Mouse (Mus musculus): ENCODE results near the gene Notum.

Notum gene

DNA sequence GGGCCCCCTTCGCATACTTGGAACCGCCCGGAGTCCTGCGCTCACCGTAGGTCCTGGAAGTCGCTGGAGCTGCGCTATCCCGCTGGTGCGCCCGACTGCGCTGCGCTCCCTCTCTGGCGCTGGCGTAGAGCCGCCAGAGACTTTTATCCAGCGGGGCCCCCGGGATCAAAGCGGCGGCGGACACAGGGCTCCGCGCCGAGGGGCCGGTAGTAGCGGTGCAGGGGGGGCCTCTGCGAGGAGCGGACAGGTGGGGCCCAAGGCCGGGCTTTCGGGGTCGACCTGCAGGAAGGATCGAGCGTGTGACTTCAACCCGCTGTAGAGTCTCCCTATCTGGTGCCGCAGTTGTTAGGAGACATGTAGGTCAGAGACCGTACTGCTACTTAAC lies at the start of gene Notum:
Notum (minus strand) TSS at position 100 of the 385 bp plus-strand sequence.
- no peak for DNase-seq (ENCODE audit: extremely low read depth, insufficient read length, low spot score)

DNA sequence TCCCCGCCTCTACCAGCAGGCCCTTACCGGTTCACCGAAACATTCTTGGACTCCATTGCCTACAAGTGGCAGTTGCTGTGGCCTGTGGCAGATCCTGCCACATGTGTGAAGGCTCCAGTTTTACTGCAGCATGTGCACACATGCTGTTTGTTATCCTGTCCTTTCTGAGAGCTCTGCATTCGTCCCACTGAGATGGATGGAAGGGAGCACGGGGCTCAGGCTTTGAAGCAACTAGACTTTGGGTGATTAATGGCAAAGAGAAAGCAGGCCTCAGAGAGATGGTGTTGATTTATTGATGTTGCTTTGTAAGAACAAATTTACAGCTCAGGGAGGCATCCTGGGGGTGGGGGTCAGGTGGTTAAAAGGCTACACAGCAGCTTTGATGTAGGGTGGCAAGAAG lies 49.7 kb upstream of the Notum start:
- no peak for DNase-seq (ENCODE audit: extremely low read depth, insufficient read length, low spot score)

DNA sequence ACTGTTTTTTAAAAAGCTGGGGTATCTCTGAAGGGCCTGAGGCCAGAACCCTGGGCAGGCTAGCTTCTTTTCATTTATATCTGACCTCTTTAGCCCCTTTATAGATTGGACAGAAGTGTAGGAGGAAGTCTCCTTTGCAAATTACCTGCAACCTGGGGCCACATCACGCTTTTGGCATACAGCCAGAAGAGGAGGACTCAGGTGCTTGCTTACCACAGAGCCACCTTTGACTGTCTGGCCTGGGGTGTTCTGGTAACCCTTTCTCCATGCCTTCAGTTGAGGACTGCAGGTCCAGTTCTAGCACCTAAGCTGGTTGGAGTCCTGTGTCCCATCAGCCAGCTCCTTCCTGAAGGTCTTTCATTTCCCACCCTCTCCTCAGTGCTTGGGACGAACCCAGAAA lies 48.6 kb upstream of the Notum start:
- no peak for DNase-seq (ENCODE audit: extremely low read depth, insufficient read length, low spot score)

DNA sequence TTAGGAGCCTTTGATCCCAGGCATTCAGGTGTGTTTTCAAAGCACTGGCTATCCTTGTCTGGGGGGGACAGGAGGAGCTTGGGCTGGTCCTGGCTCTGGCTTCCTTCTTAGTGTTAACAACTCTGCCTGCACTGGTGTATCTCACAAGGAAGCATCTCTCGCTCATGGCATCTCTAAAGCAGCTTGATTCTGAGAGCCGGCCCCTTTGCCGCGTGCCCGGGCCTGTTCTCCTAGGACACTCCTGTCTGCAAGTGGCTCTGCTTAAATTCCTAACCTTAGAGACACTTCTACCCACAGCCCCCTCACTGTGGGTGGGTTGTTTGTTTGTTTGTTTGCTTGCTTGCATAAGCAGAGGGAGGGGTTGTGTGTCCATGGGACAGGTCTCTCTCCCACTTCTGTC lies 47.0 kb upstream of the Notum start:
- DNase-seq (ENCODE audit: extremely low read depth, insufficient read length, low spot score): no peak

DNA sequence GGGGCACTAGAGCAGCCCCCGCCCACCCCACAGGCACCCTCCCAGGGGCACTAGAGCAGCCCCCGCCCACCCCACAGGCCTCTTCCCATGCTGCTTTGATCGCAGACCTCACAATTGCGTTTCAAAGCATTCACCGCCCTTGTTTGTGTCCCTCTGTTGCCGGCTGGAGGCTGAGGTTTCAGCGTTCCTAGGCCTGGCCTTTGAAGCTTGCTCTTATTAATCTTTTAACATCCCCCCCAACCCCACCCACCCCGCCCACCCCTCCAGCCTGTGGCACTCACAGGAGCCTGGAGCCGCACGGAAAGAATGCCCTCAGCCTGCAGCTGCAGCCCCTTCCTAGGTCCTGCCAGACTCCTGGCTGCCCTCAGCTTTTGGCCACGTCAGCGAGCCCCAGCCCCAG lies 46.2 kb upstream of the Notum start:
- no peak for DNase-seq (ENCODE audit: extremely low read depth, insufficient read length, low spot score)

DNA sequence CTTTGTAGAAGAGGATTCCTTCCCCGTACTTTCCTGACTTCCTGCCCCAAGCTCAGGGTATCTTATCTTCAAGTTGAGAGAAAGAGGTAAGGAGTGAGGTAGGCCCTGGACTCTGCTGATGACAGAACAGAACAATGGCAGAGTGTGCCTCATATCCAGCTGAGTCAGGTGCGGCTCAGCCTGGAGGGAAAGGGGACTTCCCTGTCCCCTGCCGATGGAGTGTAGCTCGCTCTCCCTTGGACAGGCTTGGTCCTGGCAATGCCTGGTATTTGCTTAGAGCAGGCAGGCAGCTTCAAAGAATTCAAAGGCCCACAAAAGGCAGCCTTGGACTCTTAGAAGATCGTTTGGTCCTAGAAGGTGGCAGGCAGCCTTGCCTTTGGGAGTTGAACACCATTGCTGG lies 45.1 kb upstream of the Notum start:
- DNase-seq (ENCODE audit: extremely low read depth, insufficient read length, low spot score): no peak

DNA sequence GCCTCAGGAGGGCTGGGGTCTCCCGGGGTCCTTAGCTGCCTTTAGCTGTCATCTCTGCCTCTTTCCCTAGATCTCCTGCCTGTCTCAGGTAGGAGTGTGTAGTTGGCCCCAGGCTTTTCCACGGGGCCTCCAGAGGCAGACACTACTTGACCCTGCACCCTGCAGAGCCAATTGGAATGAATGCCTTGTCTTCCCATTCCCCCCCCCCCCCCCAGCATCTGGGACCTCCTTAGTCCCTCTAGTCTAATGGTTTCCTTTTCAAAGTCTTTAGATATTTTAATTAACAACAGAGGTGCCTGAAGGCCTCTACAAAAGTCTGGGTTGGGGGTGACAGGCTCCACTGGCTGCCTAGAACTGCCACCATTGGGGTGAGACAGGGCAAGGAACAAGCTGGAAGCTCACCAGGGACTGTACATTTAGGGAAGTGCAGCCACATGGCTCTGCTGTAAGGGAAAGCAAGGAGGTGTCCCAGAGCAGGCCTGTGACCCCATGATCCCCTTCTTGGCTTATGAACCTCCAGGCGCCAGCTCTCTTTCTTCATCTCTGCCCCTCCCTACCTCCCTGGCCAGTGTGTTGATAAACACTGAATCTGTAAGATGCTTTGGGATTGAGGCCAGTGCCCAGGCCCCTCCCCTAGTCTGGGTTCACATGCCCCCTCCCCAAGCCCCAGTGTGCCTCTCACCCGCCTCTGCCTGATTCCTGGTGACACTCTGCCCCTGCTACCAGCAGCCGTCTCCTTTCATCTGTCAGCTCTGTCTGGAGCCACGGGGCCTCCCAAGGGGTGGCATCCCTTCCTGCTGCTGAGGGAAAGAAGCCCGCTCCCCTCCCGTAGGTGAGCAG lies 43.7 kb upstream of the Notum start:
- no peak for DNase-seq (ENCODE audit: extremely low read depth, insufficient read length, low spot score)

DNA sequence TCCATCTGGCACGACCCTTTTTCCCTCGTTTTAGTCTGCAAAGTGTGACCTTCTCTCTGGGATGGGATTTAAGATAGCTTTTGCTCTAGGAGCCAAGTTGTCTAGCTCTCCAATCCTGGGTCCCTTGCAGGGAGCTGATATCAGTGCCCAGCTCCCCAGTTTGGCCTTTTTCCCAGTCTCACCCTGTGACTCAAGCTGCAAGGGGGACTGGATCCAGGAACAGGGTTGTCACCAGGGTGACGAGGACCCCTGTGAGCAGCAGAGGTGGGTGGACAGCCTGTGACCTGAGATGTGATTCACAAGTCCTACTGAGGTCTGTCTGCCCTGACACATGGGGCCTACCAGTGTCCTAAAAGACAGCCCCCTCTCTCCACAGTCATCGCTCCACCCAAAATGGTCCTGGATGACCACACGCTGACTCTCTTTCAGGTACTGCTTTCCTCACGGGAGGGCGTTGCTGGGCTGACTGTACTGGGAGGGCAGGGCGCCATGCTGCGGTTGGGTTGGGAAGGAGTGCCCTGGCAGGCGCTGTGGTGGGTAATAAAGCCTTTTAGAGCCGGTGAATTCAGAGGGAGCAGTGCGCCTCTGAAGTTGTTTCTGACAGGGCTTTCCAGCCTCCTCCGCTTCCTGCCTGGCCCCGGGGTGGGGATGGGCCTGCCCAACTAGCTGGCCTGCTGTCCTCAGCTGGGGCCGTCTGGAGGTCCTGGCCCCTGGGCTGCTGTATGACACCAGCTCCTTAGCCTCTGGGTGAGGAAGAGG lies 42.9 kb upstream of the Notum start:
- DNase-seq (ENCODE audit: extremely low read depth, insufficient read length, low spot score): peak; percentile 92

DNA sequence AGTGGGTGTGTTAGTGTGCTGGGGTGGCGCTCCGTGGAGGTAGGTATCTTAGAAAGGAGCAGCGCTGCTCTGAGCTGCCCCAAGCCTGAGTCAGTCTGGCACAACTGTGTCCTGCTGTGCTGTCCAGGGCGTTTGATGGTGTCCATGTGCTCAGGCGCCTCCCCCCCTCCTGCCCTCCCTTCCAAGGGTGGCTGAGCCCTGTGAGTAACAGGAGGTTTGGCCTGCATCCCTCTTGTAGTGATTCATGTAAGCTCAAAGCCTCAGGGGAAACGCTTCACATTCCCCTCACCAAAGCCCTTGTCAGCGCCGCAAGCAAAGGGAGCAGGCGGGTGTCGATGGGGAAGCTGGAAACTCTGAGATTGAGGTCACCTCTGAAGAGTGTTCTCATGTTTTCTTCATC lies 36.8 kb upstream of the Notum start:
- peak; percentile 94 for DNase-seq (ENCODE audit: extremely low read depth, insufficient read length, low spot score)

DNA sequence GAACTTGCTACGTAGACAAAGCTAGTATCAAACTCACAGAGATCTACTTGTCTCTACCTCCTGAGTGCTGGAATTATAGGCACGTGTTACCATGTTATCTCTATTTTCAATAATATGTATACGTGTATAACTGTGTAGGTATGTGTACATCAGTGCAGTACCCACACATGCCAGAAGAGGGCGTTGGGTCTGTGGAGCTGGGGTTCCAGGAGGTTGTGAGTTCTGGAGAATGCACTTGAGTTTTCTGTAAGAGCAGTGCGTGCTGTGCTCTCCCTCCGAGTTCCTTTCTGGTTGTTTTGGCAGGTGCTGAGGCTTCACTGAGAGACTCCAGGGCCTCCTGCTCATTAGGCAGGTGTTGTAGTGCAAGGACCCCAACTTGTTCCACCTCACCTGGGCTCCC lies 35.6 kb upstream of the Notum start:
- no peak for DNase-seq (ENCODE audit: extremely low read depth, insufficient read length, low spot score)

DNA sequence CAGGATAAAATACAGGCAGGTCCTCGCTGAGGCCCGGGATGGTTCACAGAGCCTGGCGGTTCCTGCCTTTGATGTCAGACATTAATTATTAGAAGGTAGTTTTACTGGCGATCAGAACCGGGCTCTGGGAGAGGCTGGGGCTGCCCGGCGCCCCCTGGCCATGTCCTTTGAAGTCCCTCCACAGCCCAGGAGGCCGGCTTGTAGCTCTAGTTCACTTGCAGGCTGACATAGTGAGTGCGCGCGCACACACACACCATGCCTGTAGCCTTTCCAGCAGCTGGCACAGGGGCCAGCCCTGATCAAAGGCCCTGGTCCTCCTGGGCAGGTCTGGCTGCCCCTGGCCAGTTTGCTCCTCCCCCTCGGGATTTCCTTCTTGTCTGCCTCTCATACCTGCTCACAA lies 34.7 kb upstream of the Notum start:
- DNase-seq (ENCODE audit: extremely low read depth, insufficient read length, low spot score): no peak

DNA sequence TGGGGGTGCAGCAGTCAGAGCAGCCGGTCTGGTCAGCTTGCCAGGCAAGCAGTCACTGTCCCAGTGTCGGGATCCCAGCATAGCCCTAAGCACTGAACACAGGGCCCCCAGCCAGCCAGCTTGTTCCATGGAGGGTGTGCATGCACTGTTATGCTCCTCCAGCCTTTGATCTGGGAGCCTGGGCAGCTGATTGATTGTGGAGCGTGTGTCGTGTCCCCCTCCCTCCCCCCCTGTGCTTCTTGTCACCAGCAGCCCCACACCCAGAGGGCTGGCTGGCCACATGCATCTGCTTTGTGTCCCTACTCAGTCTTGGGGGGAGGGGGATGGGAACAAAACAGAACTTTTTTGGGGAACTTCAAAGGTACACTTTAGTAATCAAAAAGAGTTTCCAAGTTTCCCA lies 34.2 kb upstream of the Notum start:
- no peak for DNase-seq (ENCODE audit: extremely low read depth, insufficient read length, low spot score)

DNA sequence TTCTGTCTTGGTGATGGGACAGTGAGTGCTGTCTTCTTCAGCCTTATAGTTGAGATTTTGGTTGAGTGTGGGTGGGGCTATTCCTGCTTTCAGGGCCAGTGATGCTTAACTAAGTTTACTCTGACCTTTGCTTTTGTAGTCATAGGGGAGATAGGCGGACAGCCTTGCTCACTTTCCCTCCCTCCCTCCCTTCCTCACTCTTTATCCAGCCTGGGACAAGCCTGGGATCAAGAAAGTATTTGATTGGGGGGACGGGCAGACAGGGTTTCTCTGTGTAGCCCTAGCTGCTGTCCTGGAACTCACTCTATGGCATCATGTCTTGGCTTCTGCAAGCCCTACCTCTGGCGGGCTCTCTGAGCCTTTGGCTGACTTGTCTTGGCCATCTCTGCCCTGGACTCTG lies 32.5 kb upstream of the Notum start:
- no peak for DNase-seq (ENCODE audit: extremely low read depth, insufficient read length, low spot score)

DNA sequence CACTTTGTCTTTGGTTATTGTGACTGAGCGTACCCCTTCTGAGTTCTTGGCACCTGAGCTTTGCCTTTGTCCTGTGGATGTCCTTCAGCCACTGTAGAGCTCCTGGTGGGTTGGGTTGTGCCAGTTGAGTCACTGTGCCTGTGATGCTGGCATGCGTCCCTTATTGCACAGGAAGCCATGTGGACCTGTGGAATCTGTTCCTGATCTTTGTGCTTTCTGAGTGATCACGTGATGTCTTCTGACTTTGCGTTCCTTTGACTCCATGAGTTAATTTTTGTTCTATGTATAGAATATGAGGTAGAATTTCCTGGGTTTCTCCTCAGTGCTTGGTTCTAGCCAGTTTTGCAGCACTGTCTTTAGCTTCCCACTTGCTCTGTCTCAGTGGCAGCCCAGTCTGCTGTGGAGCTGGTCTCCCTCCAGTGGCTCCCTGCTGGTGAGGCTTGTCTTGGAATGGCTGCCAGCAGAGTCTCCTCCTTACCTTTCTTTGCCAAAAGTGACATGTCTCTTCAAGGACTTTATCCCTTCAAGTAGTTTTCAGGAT lies 31.6 kb upstream of the Notum start:
- peak; percentile 46 for DNase-seq (ENCODE audit: extremely low read depth, insufficient read length, low spot score)

DNA sequence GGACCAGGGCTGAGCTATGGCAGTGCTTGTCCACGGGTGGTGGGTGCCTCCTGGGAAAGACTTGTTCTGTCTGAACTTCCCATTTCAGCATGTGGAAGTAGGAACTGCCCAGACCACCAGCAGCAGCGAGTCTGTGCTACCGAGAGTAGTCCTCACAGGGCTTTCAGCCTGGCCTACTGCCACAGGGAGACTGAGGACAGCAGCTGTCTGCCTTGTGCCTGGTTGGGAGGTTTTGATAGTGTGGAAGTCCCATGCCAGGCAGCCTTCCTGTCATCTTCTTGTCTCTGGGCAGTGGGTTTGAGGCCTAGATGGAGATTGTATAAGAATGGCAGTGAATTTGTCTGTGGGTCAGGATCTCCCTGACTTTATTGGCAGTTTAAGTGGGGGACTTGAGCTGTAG lies 28.4 kb upstream of the Notum start:
- no peak for DNase-seq (ENCODE audit: extremely low read depth, insufficient read length, low spot score)

DNA sequence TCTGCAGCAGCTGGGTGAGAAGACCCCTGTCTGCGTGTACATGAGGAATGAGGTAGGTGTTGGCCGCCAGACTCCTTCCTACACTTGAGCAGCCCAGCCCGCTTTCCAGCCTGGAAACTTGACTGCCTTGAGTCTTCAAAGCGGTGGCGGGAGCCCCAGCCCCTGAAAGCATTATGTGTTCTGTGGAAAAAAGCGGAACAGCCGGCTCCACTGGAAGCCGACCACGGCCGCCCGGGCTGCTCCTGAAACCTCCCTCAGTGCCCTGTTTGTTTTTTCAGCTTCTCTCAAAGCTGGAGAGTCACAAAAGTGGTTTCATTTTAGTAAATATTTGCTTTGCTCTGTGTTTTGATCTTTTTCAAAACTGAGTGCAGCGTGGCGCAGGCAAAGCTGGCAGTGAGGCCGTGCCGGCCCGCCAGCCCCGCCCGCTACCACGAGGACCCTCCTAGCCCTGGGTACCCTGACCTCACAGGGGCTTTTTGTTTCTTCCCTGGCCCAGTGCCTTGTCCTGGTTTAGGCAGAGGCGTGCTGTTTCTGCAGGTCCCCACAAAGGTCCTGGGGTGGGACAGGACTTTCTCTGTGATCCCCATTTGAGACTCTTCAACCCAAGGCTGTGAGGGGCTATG lies 25.8 kb upstream of the Notum start:
- no peak for DNase-seq (ENCODE audit: extremely low read depth, insufficient read length, low spot score)

DNA sequence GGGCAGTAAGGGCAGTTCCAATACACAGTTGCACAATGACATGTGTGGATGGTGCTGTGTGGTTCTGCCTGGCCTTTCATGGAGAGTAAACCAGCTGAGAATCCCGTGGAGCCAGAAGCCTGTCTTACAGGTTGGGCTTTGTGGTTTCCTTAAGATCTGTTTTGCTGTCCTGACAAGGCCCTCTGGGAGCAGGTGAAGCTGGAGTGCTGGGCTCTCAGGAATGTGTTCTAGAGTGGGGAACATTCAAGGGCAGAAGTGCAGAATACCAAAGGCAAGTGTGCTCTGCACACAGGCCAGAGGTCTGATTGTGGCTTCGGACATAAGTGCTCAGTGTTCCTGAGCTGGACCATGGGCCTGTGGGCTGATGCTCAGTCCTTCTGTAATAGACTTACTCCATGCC lies 23.7 kb upstream of the Notum start:
- no peak for DNase-seq (ENCODE audit: extremely low read depth, insufficient read length, low spot score)

DNA sequence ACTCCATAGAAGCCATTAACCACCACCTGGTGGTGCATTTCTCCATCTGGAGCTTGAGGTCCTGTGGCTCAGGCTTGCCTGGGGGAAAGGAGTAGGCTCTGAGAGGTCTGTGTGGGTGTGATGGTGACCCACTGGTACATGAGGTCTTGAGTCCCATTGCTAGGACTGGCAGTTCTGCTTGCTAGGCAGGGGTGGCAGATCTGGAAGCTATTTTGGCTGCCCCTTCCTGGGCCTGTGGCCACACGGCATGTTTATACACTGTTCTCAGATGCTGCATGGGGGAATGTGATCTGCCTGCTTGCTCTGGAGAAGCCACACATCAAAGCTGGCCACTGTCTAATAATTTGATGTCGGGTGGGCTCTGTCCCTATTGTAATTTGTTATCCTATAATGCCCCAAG lies 23.1 kb upstream of the Notum start:
- DNase-seq (ENCODE audit: extremely low read depth, insufficient read length, low spot score): no peak

DNA sequence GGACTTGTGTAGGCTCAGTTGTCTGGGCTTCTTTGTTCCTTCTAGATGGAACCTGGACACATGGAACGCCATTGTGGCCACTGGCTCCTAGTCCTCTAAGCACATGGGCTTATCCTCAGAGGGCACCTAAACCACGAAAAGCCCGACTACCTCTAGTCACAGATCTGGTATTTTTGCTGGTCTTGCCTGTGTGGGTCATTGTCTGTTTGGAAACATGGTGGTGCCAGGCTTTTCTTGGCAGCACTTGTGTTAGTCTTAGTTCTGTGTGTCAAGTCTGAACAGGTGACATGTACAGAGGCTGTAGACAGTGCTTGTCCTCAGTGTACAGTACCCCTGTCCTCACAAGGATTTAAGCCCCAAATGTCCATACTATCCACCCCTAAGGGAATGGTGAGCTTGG lies 22.6 kb upstream of the Notum start:
- no peak for DNase-seq (ENCODE audit: extremely low read depth, insufficient read length, low spot score)

DNA sequence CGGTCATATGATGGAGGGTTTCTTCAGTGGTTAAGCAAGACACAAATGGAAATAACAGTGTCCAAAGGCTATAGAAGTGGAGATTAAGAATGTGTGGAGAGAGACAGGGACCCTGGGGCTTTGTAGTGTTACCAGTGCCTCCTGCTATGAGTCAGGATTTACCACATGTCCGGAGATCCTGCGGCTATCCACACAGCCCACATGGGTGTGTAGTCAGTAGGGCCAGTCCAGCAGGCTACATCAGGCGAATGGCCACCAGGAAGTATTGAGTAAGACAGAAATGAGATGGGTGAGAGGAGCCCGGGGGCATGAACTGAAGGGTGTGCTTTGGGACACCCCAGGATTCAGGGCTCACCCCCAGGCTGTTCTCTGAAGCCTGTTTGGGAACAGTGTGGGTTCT lies 21.7 kb upstream of the Notum start:
- peak; percentile 74 for DNase-seq (ENCODE audit: extremely low read depth, insufficient read length, low spot score)

DNA sequence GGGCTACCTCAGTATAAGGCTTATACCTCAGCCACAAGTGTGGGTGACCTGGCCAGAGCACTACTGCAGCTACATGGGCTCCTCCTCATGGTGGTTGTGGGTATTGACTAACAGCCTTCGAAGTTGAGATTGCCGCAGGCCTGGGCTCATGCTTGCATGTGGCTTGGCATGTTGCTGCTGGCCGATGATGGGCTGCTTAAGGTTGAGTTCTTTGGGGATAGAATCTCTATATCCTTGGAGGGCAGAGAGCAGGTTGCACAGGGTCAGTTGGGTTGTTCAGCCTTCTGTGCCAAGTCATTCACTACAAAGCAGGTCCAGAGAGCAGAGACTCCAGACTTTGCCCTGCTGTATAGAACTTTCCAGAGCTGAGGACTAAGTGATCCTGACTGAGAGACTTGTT lies 18.9 kb upstream of the Notum start:
- no peak for DNase-seq (ENCODE audit: extremely low read depth, insufficient read length, low spot score)

DNA sequence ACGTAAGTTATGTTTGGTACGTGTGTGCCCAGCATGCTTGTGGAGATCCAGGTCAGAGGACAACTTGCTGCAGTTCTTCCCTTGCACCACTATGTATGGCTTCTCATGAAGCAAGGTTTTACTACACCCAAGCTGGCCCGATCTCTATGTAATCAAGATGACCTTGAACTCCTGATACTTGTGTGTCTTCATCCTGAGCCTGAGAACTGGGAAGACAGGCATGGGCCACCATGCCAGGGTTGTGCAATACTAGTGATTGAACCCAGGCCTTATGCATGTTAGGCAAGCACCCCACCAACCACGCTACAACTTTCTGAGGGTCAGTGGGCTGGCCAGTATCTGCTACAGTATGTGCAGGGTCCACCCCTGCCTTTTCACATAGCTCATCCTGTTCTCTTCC lies 16.0 kb upstream of the Notum start:
- no peak for DNase-seq (ENCODE audit: extremely low read depth, insufficient read length, low spot score)
